Mouse (Mus musculus): ENCODE results near the gene Vps52. TPM values are rescaled to one million over a fixed set of nuclear protein-coding genes. Genes with fewer than 3 reads are reported as not detected.
A peak's percentile ranks its signal among the peaks of the same experiment; 100 is the strongest.
"Not testable (repeated sequence)": the region's sequence is repeated elsewhere in the genome, so short reads cannot be mapped to it uniquely, and the experiment has no call there.

Gene Vps52
- total RNA-seq, 2 experiments from 2014 or later: 38.1 to 40.1 TPM

DNA sequence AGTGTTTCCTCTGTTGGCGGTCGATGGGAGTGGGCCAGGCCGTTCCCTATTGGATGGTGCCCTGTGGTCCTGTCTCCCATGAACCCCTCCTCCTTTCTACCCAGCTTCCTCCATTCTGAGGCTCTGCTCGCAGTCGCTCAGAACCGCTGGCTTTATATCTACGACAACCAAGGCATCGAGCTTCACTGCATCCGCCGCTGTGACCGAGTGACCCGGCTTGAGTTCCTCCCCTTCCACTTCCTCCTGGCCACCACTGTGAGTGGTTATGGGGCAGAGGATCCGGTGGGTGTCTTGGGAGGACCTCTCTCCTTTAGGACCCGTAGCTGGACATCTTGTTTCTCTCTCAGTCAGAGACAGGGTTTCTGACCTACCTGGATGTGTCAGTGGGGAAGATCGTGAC, 12.2 kb upstream of the Vps52 start:
- DNase-seq: no peak

DNA sequence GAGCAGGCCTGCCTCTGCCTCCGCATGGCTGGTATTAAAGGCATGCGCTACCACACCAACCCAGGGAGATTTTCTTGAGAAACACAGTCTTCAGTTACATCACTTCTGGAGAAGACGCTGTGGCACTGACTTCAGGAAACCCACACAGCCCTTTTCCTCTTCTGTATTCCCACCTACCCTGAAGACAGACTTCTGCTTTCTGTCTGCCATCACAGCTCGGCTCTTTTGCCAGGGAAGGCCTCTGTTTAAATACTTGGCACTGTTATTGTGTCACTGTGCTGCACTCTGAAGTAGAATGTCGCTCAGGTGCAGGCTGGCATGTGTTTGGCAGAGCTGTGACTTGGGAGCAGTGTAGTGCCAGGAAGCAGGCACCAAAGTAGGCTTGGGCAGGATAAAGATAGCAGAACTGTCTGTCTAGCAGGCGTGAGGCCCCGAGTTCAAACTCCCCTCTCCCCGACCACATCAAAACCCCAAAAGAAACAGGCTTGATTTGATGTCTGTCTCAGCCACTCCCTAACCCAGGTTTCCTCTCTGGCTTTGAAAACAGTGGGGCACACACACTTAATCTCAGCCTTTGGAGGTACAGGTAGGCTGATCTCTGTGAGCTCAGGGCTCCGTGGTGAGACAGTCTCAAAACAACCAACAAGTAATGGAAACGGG, 8.1 kb upstream of the Vps52 start:
- no peak for DNase-seq

DNA sequence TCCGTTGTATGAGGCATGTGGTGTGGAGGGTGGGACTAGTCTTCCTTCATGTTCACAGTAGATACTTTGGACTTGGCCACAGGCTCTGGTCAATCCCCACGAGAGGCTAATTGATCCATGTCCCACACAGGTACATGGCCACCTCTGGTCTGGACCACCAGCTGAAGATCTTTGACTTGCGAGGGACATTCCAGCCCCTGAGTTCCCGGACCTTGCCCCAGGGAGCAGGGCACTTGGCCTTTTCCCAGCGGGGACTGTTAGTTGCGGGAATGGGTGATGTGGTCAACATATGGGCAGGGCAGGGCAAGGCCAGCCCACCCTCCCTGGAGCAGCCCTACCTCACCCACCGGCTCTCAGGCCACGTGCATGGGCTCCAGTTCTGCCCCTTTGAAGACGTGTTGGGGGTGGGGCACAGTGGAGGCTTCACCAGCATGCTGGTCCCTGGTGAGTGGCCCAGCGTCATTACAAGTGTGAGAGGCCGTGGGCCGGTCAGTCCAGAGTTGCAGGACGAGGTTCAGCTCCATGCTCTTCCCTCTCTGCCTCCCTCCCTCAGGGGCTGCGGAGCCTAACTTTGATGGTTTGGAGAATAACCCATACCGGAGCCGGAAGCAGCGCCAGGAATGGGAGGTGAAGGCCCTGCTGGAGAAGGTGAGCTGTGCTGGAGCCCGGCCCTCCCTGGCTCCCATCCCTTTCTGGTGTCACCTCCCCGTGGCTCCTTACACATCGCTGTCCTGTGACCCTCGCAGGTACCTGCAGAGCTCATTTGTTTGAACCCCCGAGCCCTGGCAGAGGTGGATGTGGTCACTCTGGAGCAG, 7.3 kb upstream of the Vps52 start:
- DNase-seq: no peak

DNA sequence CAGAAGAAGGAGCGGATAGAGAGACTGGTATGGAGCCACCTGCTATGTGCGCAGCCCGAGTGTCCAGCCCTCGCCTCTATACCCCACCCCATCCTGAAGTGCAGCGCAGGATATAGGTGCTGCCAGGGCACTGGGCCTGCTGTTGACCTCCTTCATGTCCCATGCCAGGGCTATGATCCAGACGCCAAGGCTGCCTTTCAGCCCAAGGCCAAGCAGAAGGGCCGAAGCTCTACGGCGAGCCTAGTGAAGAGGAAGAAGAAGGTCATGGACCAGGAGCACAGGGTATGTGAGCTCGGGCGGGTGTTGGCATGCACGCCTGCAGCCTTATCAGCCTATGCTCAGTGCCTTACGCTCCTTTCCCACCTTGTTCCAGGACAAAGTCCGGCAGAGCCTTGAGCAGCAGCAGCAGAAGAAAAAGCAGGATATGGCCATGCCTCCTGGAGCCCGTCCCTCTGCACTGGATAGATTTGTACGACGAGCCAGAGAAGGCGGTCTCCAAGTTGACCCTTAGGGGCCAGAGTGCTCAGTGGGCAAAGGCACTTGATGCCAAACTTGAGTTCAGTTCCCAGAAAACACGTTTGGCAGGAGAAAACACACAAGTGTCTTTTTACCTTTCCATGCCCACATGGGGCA, 6.6 kb upstream of the Vps52 start:
- no peak for DNase-seq

DNA sequence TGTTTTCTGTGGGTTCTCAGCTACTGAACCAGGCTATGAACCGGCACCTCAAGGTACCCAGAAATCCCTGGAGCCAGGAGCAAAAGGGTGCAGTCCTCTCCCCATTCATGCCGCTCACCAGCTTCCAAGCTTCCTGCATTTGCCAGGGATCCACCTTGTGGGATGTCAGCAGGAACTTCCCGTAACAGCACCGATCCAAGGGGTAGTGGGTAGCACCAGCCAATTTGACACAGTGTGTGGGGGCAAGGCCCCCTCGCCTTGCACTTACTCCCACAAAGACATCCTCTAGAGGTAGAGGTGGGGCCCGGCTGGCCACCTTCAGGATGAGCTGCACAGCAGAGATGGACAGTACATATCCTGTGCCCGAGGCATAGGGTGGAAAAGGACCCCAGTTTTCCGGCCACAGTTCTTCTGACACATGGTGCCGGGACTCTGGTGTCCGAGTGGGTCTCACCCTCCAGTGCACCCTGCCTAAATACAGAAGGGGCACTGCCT, 5.4 kb upstream of the Vps52 start:
- no peak for DNase-seq

DNA sequence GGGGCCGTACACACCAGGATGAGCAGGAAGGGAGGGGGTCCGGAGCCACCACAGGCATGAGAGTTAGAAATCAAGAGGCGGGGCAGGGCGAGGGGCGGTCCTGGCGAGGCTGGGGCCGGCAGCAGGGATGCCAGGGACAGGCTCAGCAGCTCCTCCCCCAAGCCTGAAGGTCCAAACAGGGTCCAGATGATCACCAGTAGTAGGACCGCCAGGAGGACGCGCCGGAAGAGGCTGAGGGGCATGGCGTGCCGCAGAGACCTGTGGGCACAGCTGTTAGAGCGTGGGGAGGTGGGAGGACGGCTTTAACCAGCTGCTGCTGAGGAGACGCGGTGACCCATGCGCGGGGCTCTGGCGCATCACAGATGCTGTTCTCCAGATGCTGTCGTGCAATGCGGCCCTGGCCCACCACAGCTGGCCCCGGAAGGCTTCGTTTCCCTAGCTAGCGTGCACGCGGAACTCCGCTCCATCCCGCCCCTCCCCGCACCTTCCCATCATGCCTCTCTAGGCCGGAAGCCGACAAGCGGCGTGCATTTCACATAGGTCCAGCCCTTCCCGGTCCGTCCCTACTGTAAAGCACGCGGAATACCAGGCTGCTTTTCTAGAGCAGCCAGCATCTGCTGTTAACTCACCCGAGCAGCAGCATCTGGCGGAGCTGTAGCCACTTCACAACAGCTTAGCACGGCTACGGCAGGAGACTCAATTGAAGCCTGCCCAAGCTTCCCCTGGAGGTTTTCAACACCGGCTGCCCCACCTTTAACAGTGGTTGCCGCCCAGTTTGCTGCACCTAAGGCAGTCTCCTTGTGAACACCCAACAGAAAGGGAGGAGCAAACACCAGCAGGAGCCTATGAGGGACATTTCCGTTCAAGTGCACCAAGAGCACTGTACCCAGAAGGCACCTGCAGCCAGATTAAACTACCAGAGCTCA, 4.3 kb upstream of the Vps52 start, which contains the start of gene B3galt4:
Gene B3galt4, minus strand, starts transcription at position 468 of the 926 bp plus-strand sequence.
- peak; percentile 78 for DNase-seq

DNA sequence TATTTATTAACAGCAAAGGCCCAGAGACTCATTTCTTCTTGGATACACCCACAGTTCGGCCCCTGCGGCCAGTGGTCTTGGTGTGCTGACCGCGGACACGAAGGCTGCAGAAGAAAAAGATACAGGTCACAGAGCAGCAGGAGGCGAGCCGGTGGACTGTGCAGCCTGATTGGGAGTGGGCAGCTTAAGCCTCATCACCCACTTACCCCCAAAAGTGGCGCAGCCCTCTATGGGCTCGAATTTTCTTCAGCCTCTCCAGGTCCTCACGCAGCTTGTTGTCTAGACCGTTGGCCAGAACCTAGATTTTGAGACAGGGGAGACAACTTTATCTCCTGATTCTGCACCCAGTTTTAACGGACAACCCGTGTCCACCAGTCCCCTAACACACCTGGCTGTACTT, 3.6 kb upstream of the Vps52 start:
- not testable (repeated sequence) for DNase-seq

DNA sequence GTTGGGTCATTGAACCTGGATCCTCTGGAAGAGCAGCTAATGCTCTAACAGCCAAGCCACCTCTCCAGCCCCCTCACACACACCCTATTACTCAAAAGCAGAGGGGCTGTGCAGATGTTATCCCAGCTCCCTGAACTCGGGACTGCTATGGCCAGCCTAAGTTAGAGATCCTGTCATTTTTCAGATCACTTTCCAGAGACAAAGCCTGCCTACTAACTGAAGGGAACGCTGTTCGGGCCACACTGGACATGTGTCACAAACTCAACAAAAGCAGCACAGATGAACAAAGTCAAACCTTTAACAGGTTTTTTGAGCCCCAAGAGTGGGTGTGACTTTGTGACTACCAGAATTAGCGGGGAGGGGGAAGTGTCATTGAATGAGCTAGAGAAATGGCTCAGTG, 2.7 kb upstream of the Vps52 start:
- DNase-seq: no peak

DNA sequence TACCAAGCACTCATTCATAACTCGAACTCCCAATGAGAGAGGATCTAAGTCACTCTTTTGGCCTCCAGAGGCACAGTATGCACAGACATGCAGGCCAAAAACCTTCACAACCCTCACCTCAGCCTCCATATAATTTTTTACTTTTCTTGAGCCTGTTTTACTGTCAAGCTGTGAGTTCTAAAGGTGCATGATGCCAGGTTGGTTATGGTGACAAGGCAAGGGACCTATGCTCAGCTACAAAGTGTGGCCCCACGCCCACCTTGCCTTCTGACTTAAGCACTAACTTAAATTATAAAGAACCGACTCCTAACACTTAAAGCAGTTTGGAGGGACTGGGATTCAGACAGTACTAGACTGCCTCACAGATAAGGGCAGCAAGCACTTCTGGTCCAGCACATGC, 2.3 kb upstream of the Vps52 start:
- peak; percentile 4 for DNase-seq

DNA sequence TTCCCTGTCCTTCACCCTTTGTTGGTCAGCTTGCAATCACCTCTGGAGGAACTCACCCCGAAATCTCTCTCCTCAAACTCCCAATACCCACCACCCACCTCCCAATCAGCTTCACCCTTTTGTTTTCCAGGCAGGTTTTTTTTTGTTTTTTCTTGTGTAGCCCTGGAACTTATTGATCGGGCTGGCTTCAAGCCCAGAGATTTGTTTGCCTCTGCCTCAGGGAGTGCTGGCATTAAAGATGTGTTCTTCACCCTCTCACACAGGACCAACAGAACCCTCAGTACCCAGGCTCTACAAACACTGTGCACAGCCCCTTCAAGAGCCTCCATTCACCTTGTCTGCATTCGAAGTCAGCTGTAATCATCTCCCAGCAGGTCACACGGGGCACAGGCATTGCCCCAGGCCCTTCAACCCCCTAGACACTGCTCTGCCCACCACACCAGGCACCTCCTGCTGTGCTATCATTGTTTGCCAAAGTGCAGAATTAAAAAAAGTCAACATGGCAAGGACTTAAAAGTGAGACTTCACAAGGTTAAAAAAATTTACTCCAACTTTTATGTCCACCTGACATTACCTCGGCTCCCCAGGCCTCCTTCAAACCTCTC, 1.5 kb upstream of the Vps52 start:
- DNase-seq: peak; percentile 5

DNA sequence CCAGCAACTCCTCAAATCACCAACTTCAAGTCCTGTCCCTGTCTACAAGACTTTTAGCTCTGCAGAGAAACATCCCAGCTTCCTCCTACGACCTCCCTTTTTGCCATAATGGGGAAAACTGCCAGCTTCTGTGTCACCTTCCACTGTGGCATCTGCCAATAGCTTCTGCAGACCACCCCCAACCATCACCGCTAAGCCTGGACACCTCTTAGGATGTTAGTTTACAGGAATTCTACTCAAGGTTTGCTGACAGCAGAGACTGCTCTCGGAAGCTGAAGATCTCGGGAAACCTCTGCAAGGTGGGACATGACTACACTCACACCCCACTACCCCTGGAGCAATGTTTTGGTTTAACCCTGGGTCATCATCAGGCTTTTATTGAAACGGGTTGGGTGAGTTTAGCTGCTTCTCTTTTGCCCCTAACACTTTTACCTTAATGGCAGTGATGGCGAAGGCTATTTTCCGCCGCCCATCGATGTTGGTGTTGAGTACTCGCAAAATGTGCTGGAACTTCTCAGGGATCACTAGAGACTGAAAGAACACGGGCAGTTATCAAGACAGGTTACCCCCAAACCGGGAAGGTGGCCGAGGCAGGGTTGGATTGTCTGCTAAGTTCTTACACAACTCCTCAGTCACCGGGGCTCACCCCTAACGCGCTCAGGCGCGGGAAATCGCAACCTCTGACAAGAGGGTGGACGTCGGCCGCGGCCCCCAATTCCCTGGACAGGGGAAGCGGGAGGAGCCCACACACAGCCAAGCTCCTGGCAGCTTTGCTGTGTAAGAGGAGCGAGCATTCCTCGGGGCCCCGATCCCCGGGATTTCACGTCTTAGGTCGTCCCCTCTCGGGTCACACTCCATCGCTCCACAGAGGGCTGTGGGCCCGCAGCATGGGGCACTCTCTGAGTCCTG, 712 bp upstream of the Vps52 start:
- DNase-seq: peak; percentile 7

DNA sequence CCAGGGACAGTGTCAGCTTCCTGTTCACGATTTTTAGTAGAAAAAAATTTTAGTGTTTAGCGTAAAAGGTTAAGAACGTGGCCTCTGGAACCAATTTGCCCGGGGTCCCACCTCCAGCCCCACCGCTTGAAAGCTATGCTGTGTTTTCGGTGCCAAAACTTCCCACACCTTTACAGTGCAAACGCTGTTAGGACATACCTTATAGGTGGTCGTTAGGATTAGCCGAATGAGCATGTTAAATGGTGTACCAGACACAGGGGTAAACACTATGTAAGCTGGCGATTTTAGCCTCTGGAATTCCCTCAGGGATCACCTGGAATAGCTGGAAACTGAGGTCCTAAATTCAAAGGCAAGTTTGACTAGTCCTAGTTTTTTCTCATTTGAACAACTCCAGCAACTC, 724 bp downstream of the Vps52 start:
- no peak for DNase-seq

DNA sequence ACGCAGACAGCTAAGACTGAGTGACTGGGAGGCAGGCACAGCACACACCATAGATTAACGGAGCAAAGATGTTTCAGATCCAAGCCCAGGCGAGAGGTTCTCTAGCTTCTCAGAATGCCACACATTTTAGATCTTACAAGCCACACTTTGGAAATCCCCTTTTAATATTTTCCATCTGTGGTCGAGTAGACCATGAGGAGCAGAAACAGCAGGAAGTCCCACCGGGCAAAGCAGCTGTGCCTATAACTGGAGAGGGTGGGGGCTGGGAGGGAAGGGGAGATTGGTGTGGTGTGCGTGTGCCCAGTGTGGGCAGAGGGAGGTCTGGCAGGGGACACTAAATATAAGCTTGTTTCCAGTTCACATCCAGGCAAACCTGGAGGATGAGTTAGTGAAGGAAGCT, 1.9 kb downstream of the Vps52 start:
- no peak for DNase-seq

DNA sequence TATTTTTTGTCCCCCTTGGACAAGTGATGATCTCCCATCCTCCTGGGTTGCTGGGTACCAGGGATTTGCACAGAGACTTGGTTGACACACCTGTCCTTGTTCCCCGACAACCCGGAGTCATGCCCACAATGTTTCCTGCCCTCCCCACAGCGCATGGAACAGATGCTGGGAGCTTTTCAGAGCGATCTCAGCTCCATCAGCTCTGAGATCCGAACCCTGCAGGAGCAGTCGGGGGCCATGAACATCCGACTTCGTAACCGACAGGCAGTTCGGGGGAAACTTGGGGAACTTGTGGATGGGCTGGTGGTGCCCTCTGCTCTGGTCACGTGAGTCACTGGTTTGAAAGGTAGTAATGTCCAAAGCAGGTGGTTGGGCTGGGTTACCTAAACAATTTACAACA, 2.8 kb downstream of the Vps52 start:
- no peak for DNase-seq

DNA sequence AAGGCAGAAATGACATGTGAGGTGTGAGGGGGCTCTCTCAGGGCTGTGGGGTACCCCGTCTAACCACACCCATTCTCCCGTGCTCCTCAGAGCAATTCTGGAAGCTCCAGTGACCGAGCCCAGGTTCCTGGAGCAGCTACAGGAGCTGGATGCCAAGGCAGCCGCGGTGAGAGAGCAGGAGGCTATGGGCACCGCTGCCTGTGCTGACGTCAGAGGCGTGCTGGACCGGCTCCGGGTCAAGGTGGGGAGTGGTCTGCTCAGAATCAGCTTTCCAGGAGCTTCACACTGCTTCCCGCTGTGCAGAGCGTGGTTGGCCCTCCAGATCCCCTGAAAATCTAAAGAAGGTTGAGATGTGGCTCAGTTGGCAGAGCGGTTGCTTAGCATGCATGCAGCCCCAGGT, 3.5 kb downstream of the Vps52 start:
- DNase-seq: peak; percentile 4

DNA sequence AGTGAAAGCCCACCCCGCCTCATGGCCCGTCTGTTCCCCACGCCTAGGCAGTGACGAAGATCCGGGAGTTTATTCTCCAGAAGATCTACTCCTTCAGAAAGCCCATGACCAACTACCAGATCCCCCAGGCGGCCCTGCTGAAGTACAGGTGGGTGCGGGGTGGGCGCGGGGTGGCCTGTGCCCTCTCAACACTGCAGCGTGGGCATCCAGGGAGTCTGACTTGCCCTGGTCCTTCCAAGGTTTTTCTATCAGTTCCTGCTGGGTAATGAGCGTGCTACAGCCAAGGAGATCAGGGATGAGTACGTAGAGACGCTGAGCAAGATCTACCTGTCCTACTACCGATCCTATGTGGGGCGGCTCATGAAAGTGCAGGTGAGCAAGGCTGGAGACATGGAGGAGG, 4.3 kb downstream of the Vps52 start:
- DNase-seq: peak; percentile 4

DNA sequence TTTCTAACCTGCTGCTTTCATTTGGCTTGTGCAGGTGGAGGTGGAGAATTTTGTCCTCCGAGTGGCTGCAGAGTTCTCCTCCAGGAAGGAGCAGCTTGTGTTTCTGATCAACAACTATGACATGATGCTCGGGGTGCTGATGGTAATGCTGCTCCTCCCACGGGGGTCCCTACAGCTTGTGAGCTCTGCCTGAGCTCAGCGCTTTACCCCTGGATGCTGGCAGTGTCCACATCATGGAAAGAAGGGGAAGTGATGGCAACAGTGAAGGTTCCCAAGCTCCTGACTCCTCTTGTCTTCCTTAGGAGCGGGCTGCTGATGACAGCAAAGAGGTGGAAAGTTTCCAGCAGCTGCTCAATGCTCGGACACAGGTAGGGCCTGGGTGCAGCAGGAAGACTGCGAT, 7.3 kb downstream of the Vps52 start:
- DNase-seq: no peak

DNA sequence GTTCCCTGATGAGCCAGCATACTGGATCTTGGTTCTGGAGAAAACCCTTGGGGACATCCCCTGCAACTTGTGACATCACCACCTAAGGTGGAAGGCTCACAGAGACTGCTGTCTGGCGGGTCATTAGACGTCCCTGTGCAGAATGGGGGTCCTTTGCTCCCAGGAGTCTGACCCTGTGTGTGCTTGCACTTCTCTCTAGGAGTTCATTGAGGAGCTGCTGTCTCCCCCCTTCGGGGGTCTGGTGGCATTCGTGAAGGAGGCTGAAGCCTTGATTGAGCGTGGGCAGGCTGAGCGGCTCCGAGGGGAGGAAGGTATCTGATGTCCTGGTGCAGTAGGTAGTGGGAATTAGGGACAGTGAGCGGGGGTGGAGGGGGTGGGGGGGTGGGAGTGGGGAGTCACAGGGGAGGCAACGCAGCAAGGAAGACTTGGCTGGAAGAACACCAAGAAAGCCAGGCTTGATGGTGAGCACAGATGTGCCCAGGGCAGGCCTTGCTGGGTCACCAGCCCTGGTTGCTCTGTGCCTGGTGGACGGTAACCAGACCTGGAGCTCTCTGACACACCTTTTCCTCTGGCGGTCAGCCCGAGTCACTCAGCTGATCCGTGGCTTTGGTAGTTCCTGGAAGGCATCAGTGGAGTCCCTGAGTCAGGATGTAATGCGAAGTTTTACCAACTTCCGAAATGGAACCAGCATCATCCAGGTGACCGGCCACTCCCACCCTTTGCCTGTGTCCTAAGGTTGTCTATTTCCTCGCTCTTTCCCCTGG, 9.7 kb downstream of the Vps52 start:
- DNase-seq: no peak

DNA sequence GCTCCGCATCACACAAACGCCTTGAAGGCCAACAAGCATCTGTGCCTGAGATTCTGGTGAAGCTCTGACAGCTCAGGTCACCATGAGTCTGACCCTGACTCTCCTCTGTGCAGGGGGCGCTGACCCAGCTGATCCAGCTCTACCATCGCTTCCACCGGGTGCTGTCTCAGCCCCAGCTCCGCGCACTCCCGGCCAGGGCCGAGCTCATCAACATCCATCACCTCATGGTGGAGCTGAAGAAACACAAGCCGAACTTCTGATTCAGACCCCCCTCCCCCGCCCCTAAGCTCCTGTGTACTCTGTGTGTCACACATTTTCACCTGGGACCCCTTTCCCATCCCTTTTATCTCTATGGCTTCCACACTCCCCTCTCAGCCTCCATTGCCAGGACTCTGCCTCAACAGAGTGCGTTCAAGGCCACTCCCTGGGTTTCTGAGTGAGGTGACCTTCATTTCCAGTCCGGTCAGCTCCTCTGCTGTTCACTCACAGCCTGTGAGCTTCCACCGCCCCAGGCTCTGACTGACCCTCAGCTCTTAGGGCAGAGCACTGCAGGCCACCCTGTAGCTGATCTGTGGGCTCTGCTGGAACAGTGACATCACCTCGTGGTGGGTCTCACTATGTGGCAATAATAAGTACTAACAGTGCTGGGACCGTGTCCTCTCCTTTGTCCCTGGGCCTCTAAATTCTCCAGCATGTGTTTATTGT, 10.4 kb downstream of the Vps52 start:
- no peak for DNase-seq

All from heart, postnatal 4 days (tissue).